Mouse (Mus musculus) inflammation-experienced regulatory T-cells, adult 6 months (primary cell): ENCODE data around the gene Reep1. TPM values are rescaled to one million over a fixed set of nuclear protein-coding genes. Genes with fewer than 3 reads are reported as not detected.
"Not testable (repeated sequence)": the region's sequence is repeated elsewhere in the genome, so short reads cannot be mapped to it uniquely, and the experiment has no call there.

Experiments used
- ATAC-seq: one replicate; pipeline ENCODE4 v1.8.0; 2017
- polyA plus RNA-seq, 3 experiments: library from polyadenylated mRNA; unstranded; fragments of 100-300 nt; shearing (Covaris generic); gene quantifications; one replicate each; pipeline ENCODE4 v1.2.1; 2017

Gene Reep1
- polyA plus RNA-seq, 3 experiments from 2014 or later = 0.55 to 0.59 TPM; not detected in 1

GRCm38 (mm10) chr6:71788348-71788747 is 81.0 kb downstream of the Reep1 start:
- no peak for ATAC-seq

- no peak for ATAC-seq
Observed at GRCm38 (mm10) chr6:71791771-71792170, 84.4 kb downstream of the Reep1 start.

- ATAC-seq = no peak
Observed at GRCm38 (mm10) chr6:71799391-71799790, 92.0 kb downstream of the Reep1 start.

DNA sequence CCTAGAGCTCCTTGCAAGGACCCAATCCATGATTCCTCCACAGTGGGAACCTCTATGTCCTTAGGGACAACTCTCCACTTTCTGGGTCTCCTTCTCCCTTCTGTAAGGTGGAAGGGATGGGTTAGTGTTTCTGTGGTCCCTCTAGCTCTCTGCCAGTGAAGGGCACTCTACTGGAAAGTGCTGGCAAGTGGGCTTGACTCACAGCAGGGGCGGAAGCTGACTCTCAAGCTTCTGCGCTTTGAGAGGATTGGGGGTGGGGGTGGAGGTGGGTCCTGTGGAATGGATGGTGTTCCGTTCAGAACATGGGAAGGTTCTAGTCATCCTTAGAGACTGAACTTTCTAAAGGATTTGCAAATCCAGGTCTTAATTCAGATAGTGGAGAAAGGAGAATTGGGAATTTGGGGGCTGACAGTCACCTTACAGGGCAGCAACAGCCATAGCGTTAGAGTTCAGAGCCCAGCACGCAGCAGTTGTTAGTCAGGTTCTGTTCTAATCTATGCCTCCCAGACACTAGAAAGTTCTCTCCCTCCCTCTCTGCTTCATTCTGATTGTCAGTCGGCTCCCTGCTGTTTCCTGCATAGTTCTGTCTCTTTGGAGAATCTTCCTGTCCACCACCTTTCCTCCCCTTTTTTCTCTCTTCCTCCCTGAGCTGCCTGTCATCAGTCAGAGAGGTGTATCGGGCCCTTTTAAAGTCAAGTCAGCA is 93.8 kb downstream of the Reep1 start:
- no peak for ATAC-seq

- ATAC-seq = no peak
Observed at GRCm38 (mm10) chr6:71801714-71802094, 94.3 kb downstream of the Reep1 start.

- ATAC-seq = no peak
Observed at GRCm38 (mm10) chr6:71803609-71804008, 96.2 kb downstream of the Reep1 start.

DNA sequence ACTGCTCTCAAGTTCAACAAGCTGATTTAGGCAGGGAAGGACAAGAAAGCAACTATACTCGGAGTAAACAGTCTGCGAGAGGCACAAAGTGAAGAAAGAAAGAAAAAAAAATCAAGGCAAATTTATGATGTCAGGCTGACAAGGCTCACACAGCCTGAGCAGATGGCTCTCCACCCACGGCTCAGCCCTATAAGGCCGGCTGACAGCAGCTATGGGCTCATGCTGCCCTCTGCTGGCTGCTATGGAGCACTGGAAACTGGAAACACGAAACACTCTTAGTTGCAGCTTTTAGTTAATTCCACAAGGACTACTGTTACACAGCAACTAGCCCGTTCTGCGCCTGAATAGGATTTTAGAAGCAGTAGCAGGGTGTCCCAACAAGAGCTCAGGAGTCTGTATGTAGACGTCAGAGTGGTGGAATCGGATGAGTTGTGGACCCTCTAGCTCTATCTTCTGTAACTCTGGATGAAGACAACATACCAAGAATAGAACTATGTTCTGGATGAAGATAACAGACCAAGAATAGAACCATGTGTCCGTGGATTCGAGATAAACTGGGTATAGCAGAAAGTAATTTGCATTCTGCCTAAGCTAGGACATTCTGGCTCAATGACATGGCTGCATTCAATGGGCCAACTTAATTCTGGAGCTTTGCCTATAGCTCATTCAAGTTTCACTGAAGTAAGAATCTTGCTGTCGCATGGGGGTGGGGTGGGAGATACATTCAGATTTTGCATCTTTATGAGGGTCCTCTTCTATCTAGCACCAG is 96.9 kb downstream of the Reep1 start:
- peak; percentile 95 for ATAC-seq

GRCm38 (mm10) chr6:71806713-71807112 is 99.4 kb downstream of the Reep1 start:
- ATAC-seq = no peak

- no peak for ATAC-seq
Observed at GRCm38 (mm10) chr6:71809890-71810289, 102.5 kb downstream of the Reep1 start.

DNA sequence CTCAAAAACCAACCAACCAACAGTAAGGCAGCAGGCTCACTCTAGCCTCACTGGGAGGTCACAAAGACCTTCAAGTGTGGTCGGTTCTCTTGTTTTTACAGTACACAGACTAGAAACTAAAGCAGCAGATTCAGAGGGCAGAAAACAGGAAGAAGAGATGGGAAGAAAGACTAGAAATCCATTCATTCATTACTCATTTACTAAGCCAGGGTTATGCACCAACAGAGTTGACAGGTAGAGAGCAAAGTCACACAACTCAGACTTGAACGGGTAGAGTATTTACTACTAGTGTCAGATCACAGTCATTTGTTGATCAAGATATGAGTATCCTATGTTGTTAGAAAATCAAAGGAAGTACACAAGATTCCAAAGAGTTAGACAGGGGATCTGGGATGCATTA is 105.5 kb downstream of the Reep1 start:
- no peak for ATAC-seq

DNA sequence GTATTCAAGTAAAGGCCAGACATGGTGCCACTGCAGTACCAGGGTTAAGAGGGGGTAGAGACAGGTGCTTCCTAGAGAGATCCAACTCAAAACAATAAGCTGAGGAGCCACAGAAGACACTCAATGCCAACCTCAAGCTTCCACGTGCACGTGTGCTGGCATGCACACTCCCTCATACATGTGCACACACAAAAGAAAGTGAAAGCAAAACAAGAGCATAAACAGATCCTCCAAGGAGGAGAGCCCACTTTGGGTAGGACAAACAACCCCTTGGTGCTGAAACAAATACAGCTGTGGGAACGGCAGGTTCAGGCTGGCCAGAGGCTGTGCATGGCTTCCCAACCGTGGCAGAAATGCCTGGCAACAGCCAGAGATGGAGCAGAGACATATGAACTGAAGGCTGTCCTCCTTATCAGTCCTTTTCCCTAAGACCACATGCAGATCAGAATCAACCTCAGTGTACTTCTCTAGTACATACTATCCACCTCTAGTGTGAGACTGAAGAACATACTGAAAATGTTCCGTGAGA is 112.5 kb downstream of the Reep1 start:
- ATAC-seq = no peak

GRCm38 (mm10) chr6:71823085-71823484 is 115.7 kb downstream of the Reep1 start:
- ATAC-seq = peak; percentile 7

DNA sequence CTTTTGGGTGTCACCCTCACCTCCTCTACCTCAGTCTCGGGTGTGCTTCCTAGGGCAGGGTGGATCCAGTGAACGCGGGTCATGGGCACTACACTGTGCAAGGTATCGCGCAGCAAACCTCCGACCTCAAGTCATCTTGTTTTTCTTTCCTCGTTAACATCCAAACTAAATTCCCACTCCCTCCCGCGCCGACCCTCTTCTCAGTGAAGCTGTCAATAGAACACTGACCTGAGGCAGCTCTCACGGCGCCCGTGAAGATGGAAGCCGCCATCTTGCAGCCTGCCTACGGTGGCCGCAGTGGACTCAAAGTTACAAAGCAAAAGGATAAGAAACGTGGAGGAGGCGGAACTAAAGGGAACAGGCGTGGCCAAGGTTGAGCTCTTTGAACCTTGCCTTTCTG is 116.1 kb downstream of the Reep1 start:
- peak; percentile 97 for ATAC-seq

DNA sequence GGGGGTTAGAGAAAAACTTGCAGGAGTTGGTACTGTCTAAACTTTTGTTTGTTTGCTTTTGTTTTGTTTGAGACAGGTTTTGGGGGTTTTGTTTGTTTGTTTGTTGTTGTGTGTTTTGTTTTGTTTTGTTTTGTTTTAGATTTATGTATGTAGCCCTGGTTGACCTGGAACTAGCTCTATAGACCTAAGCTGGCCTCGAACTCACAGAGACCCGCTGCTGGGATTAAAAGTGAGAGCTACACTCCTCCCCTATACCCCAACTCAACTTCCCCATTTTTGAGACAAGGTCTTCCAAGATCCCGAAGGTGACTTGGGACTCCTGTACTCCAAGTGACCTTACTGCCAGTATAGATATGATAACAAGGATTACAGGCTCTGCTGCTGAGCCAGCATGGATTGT is 116.6 kb downstream of the Reep1 start:
- no peak for ATAC-seq

GRCm38 (mm10) chr6:71826869-71827268 is 119.5 kb downstream of the Reep1 start, which contains the start of gene Mrpl35:
Gene Mrpl35, minus strand, starts transcription at chr6:71826969.
- ATAC-seq = no peak

GRCm38 (mm10) chr6:71829768-71830167 is 122.4 kb downstream of the Reep1 start:
- ATAC-seq = no peak

DNA sequence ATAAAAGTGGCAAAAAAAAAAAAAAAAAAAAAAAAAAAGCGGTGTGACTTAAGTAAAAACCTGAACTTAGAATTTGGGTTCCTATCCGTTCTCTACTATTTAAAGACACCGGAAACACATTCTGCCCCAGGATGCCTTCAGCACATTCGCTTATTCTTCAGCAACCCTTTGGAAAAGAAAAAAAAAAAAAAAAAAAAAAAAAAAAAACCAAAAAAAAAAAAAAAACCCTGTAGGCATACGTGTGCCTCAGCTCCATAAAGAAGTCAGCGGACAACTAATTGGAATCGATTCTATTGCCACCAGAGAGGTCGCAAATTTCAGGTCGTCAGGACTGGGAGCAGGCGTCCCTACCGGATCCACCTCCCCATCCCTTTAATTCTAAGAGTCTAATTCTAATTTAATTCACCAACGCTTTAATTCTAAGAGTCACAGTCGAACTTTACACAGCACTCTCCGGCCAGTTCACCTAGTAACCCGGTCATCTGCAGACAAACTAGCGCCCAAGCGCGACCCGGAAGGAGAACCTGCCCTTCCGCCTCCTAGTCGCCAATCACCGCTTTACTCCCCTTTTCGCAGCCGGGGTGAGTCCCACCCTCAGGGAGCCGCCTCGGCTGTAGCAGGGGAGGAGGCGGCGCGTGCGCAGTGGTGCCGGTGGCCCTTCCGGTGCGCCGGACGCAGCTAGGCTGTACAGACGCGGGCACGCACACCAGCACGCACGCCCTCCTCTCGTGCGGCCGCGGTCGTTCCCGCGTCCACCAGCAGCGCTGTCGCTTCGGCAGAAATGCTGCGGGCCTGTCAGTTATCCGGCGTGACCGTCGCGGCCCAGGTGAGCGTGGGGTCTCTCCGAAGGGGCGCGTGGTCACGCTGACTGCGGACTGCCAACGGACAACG is 123.6 kb downstream of the Reep1 start, which contains the start of gene Immt:
Gene Immt, plus strand, starts transcription at position 642 of the 891 bp plus-strand sequence.
- ATAC-seq = peak; percentile 82

GRCm38 (mm10) chr6:71831581-71831960 is 124.2 kb downstream of the Reep1 start:
- ATAC-seq = peak; percentile 98

- no peak for ATAC-seq
Observed at GRCm38 (mm10) chr6:71836811-71837210, 129.4 kb downstream of the Reep1 start.

DNA sequence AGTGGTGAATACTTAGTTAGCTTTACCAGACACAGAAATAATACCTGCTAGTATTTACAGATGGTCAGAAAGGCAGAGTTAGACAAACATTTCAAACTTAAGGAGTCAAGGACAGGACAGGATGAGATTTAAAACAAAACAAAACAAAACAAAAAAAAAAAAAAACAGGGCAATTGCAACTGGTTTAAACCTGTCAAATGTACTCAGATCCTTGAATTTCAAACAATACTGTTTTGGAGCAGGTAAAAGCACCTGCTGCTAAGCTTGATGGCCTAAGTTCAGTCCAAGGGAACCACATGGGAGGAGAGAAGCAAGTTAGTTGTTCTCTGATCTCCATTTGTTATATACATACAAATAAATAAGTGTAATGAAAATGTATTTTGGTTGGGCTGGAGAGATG is 132.5 kb downstream of the Reep1 start:
- ATAC-seq = no peak

- ATAC-seq = no peak
Observed at GRCm38 (mm10) chr6:71840597-71841290, 133.4 kb downstream of the Reep1 start.

DNA sequence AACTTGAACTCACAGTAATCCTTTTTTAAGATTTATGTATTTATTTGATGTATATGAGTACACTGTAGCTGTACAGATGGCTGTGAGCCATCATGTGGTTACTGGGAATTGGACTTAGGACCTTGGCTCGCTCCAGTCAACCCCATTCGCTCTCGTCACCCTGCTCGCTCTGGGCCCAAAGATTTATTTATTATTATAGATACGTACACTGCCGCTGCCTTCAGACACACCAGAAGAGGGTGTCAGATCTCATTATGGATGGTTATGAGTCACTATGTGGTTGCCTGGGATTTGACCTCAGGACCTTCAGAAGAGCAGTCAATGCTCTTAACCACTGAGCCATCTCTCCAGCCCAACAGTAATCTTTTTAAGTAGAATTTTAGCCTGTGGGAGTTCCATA is 139.5 kb downstream of the Reep1 start:
- ATAC-seq = not testable (repeated sequence)
